Mouse (Mus musculus) thymus, adult 2 months (tissue): ENCODE data around the gene Rcsd1.

Experiments
- CTCF ChIP-seq: fragments of 200-500 bp; IDR thresholded peaks from 2 replicates; pipeline ENCODE4 v1.5.1; 2012; ENCODE audit warnings: mild to moderate bottlenecking, control low read depth, low read length, moderate library complexity, borderline replicate concordance; ENCODE audit not compliant: control insufficient read depth, poor library complexity, insufficient read depth; ENCODE audit errors: extremely low read depth
- POLR2A ChIP-seq: fragments of 200-500 bp; IDR thresholded peaks from 2 replicates; pipeline ENCODE4 v1.6.1; 2012; ENCODE audit warnings: mild to moderate bottlenecking, low read length, control low read depth, moderate library complexity; ENCODE audit not compliant: control insufficient read depth, poor library complexity, insufficient read depth; ENCODE audit errors: extremely low read depth

DNA sequence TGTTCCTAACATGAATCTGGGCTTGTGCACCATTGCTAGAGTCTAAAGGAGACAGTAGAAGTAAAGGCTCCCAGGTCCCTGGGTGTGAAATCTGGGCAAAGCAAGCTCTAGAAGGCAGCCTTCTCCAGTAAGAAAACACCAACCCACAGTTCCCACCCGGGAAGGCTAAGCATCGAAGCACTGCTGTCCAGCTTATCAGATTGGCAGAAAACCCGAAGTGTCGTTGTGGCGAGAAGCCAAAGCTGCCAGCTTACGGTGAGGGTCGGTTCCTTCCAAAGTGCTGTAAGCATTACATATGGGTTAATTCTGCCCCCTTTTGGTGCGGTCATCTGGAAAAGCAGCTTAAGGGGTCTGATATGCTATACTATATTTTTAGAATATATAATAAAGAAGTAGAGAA is 22.6 kb downstream of the Rcsd1 start:
- TF ChIP-seq CTCF (no peak), POLR2A (no peak)
